Mouse (Mus musculus): ENCODE measurements around the gene Ap1g2.

Gene Ap1g2

GRCm38 (mm10) chr14:55054191-55054749 lies 52.1 kb downstream of the Ap1g2 start:
- no peak for DNase-seq

DNA sequence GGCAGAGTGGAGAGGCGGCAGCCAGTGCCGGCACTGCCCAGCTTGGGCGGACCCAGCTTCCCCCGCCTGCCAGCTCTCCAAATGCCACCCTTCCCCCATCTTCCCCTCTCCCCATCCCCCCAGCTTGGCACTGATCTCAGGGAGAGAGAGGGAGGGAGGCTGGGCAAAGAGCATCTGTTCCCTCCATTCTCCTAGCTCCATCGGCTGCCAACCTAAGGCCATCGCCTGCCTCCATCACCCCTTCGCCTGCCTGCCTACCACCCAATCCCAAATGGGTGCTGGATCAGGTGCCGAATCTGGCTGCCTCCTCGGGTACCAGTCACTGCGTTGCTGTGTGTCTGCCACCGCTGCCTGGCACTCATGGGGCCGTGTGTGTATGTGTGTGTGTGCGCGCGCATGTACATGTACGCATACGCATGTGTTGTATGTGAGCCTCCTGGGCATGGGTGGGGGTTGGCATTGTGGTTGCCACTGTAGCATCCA lies 52.6 kb downstream of the Ap1g2 start:
- DNase-seq = peak; percentile 92

GRCm38 (mm10) chr14:55053050-55053449 lies 53.3 kb downstream of the Ap1g2 start:
- DNase-seq = no peak

- DNase-seq = peak; percentile 89
Measured at GRCm38 (mm10) chr14:55052496-55052895, 53.9 kb downstream of the Ap1g2 start.
